Mouse (Mus musculus): Measurements from ENCODE around the gene Hist2h4.
"Not testable (repeated sequence)": the region's sequence is repeated elsewhere in the genome, so short reads cannot be mapped to it uniquely, and the experiment has no call there.

Hist2h4 gene

DNA sequence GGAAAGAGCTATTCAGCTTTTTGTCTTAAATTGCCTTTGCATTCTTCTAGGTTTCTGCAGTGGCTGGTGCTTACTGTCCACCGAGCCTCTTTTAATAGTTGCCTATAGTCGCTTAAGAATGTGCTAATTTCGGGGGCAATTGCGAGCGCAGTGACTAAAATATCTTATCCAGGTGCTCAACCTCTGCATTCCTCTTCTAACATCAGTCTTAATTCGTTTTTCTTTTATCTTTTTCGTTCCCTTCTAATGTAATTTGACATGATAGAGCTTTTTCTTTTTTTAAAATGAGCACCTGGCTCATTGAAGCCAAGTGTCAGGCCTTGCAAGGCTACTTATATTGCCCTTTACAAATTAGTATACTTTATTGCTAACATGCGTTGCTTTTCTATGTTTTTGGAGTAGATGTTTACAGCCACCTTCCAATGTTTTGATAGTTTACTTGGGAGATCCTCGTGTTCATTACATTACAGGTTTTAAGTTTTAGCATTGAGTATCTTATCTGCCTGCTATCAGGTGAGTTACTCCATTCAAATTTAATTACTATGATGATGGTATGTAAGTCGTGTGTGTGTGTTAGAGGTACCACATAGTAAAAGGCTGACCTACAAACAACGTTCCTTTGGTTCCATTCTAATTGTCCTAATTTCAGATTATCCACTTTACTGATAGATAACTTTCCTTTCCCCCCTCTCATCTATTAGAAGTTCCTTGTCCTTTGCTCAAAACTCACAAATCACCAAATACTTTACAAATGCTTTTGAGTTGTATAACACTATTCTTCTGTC is 15.6 kb downstream of the Hist2h4 start:
- DNase-seq (ENCODE audit: low read depth, low spot score), result no peak

DNA sequence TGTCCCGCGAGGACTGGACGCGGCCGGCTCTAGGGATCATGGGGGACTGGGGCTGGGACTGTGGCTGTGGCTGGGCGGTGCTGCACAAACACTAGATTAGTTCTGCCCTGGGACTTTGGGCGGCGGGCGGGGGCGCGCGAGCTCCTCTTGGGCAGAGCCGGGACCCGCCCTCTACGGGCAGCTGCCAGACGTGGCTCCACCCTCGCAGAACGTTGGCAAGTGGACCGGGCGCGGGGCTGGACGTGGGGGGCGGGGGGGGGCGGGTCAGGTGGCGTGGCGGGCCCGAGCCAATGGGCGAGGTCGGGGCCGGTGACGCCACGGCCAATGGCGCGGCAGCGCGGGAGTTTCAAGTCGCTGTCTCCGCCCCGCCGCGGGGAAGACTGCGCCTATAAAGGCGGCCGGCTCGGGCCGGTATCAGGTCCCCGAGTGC is 16.7 kb downstream of the Hist2h4 start, which contains the start of gene Hist2h3c1:
TSS of gene Hist2h3c1 (plus strand) at position 259 of the 430 bp plus-strand sequence.
- DNase-seq (ENCODE audit: low read depth, low spot score), result not testable (repeated sequence)

DNA sequence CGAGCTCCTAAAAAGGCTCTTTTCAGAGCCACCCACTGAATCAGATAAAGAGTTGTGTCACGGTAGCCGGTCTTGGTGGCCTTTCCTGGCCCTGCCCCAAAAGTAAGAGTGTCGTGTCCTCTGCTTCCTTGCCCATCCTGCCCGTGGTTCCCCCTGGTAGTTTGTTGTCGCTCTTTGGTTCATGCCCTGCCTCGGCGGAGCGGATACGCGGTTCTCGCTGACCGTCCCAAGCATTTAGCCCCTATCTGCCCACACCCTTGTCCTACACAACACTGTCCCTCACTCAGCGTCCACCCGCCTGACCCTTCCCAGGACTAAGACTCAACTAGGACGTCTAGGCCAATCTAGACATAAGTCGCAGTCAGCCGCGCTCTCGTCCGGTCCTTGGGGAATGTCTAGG is 17.1 kb downstream of the Hist2h4 start:
- DNase-seq (ENCODE audit: low read depth, low spot score), result not testable (repeated sequence)

DNA sequence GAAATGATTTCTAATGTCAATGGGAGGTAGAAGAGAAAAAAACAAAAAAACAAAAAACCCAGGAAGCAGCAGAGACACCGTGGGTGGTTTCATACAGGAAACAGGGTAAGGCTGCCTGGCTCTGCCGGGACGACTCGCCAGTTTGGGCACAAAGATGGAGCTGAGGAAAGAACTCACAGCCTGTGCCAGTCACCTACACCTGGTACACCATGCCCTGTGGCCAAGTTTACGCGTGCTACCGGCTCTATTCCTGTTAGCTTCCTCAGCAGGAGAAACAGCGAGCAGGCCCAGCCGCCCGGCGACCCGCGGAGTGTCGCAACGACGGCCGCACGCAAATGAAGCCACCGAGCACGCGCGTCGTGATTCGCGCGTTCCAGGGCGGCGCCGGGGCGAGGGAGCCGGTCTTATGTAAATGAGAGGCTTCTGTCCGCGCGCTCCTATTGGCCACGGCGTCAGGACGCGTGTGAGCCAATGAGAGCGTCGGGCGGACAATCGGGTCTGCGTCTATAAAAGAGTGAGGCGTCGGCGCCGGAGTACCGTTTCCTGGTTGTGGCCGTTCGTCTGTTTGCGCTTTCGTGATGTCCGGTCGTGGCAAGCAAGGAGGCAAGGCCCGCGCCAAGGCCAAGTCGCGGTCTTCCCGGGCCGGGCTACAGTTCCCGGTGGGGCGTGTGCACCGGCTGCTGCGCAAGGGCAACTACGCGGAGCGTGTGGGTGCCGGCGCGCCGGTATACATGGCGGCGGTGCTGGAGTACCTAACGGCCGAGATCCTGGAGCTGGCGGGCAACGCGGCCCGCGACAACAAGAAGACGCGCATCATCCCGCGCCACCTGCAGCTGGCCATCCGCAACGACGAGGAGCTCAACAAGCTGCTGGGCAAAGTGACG is 17.9 kb downstream of the Hist2h4 start, which contains the start of gene Hist2h2aa1:
TSS of gene Hist2h2aa1 (plus strand) at position 495 of the 884 bp plus-strand sequence.
- DNase-seq (ENCODE audit: low read depth, low spot score), result peak; percentile 88

DNA sequence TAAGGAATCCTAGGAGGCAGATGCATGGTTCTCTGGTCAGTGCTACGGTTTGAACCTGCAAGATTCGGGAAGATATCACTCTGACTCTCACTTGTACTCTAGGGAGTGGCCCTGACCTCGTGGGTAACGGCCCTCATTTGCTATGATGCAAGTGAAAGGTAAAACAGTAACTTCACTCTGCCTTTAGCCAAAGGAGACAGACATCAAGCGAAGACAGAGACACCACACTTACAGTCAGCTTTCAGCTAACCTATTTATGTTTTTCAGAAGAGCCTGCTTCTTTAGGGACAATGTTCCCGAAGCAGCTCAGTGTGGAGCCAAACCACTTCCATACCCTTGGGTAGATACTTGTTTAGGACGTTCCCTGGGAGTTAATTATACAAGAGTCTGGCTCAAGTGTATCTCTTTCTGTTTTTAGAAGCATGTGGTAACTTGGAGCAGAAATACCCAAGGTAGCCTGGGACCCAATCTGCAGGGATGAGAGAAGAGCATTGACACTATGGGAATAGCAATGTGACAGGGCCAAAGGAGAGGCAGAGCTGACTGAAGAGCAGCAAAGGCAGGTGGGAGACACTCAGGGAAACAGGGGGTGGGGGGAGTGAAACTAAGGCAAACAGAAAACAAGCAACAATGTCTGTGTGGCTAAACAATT is 19.1 kb downstream of the Hist2h4 start:
- DNase-seq (ENCODE audit: low read depth, low spot score), result no peak

DNA sequence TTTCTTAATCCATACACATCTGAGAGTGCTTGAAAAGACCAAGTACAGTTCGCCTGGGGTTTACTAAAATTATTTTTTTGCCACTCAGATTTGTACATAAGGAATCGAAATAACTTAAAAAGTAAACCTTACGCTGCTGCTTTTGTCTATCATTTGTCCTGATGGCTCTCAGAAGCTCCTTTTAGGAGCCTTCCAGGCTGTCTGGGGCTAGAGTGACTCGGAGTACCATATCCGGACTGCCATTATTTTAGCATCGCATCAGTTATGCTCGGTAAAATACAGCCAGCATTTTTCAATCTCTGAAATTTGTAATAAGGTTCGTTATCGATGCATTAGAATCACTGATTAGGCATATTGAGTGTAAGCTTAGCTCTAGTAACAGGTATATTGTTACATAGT is 22.3 kb downstream of the Hist2h4 start:
- DNase-seq (ENCODE audit: low read depth, low spot score), result no peak

DNA sequence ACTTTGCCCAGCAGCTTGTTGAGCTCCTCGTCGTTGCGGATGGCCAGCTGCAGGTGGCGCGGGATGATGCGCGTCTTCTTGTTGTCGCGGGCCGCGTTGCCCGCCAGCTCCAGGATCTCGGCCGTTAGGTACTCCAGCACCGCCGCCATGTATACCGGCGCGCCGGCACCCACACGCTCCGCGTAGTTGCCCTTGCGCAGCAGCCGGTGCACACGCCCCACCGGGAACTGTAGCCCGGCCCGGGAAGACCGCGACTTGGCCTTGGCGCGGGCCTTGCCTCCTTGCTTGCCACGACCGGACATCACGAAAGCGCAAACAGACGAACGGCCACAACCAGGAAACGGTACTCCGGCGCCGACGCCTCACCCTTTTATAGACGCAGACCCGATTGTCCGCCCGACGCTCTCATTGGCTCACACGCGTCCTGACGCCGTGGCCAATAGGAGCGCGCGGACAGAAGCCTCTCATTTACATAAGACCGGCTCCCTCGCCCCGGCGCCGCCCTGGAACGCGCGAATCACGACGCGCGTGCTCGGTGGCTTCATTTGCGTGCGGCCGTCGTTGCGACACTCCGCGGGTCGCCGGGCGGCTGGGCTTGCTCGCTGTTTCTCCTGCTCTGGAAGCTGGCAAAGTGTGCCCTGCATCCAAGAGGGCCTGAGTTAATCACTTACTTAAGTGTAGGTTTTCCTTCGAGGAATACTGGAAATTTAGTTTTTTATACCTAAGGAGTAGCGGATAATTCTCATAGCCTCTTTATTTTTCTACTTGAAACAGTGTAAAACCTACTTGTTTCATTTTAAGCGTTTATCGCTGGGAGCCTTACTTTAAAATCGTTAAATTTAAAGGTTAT is 22.9 kb downstream of the Hist2h4 start, which contains the start of gene Hist2h2aa2:
TSS of gene Hist2h2aa2 (minus strand) at position 328 of the 850 bp plus-strand sequence.
- DNase-seq (ENCODE audit: low read depth, low spot score), result peak; percentile 74

DNA sequence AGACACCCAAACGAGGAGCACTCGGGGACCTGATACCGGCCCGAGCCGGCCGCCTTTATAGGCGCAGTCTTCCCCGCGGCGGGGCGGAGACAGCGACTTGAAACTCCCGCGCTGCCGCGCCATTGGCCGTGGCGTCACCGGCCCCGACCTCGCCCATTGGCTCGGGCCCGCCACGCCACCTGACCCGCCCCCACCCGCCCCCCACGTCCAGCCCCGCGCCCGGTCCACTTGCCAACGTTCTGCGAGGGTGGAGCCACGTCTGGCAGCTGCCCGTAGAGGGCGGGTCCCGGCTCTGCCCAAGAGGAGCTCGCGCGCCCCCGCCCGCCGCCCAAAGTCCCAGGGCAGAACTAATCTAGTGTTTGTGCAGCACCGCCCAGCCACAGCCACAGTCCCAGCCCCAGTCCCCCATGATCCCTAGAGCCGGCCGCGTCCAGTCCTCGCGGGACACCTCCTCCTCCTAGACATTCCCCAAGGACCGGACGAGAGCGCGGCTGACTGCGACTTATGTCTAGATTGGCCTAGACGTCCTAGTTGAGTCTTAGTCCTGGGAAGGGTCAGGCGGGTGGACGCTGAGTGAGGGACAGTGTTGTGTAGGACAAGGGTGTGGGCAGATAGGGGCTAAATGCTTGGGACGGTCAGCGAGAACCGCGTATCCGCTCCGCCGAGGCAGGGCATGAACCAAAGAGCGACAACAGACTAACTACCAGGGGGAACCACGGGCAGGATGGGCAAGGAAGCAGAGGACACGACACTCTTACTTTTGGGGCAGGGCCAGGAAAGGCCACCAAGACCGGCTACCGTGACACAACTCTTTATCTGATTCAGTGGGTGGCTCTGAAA is 23.9 kb downstream of the Hist2h4 start, which contains the start of gene Hist2h3c2:
TSS of gene Hist2h3c2 (minus strand) at position 174 of the 840 bp plus-strand sequence.
- DNase-seq (ENCODE audit: low read depth, low spot score), result not testable (repeated sequence)

DNA sequence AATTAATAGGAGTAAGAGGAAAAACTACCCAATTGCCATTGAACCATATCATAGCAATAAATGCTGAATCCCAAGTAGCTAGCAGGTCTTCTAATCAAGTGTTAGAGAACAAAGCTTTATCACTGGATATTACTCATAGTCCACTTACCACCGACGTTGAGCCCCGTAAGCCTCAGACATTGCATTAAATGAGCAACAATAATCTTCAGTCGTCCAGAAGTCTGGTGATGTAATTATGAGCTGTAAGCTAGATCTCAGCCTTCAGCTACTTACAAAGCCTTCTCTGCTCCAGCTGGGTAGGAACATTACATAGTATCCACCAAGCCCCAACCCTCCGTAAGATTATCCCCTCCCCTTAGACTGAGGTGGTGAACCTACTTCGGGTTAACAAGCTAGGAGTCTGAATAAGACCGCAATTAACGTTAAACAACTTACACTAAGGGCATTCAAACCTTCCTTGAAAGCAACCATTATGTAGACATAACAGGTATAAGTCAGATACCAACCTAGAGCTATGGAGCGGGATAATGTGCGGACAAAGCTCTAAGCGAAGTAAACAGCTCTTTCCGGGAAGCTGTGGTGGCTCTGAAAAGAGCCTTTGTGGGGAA is 25.1 kb downstream of the Hist2h4 start:
- peak; percentile 29 for DNase-seq (ENCODE audit: low read depth, low spot score)

DNA sequence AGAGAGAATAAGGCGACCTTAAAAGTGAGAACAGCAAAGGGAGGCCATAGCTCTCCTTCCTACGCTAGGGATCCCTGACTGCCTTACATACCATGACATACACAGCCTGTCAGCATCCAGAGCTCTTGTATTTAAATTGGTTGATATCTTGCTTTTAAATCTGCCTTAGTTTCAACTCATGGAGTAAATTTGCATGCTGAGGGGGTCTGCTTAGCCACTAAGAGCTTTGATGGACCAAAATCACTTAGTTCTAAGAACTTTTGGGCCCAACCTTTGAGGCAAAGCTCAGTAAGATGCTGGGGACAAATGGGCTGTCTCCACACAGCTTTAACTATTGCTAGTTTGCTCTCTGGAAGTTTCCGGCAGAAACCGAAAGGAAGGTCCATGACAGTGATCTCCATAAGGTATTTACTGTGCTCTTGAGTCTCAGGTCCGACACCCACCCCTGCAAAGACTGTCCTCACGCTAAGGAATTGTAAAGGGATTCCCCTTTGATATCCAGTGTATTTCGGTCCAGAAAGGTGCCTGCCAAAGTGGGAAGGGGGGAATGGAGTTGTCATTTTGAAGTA is 25.7 kb downstream of the Hist2h4 start:
- peak; percentile 16 for DNase-seq (ENCODE audit: low read depth, low spot score)

DNA sequence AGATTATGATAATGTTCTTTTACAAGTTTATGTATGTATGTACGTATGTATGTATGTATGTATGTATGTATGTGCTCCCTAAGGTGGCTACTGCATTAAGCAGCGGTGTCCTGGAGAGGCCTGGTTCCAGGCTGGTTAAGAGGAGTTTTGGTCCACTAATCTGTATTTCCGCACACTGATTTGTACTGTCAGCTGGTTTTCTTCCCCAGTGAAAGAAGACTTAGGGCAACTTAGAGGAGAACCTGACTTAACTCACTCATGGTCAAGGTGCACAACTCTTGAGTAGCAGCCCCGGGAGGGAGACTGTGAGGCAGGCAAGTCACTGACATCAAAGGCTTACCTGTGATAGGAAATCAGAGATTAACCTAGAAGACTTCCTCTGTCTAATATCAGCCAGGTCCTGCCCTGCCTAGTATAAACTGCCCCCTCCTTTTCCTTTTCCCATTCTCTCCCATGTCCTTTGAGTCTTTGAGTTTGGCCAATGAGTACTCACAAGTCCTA is 26.2 kb downstream of the Hist2h4 start:
- DNase-seq (ENCODE audit: low read depth, low spot score), result no peak

DNA sequence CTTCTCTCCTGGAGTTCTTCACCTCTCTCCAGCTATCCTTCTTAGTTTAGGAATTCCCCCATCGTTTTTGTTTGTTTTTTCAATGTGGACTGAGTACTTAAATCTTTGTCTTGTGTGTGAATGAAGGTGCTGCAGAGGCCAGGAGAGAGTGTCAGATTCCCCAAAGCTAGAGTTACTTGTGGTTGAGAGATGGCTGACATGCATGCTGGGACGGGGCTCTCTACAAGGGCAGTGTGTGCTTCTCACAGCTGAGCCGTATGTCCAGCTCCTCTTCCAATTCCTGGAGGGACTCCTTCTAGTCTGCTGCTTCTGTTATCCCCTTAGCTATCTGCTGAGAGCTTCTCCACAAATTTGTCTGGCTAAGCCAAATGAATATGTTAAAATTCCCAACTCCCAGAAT is 27.3 kb downstream of the Hist2h4 start:
- no peak for DNase-seq (ENCODE audit: low read depth, low spot score)

DNA sequence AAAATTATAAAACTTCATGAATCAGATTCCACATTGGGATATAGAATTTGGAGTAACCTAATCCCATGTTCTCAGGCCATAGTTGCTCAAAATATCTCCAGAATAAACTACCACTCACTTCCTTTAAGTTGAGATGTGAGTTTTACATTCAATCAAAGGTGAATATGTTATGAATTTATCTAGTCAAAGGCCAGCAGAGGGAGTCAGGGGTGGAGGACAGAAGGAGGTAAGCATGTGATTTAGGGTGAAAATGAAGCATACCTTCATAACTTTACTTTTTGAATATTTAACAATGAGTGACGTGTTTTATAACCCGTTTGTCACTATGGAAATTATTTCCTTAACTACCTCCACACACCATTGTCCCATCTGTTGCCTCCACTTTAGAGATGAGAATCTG is 28.2 kb downstream of the Hist2h4 start:
- peak; percentile 35 for DNase-seq (ENCODE audit: low read depth, low spot score)

DNA sequence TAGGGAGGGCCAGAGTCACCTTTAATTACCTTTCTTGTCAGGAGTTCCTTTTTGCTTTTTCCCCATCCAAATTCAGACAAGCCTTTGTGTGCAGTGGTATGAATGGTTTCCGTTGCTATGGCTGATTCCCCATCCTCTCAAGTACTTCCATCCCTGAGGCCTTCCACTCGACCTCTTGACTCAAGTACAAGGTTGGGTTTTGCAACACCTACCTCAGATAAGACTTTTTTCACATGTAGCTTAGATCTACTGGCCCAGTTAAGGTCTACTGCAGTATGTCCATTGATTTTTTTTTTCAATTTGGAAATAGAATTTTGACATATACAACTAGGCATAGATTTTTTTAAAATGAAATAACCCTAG is 31.4 kb downstream of the Hist2h4 start:
- DNase-seq (ENCODE audit: low read depth, low spot score), result no peak

DNA sequence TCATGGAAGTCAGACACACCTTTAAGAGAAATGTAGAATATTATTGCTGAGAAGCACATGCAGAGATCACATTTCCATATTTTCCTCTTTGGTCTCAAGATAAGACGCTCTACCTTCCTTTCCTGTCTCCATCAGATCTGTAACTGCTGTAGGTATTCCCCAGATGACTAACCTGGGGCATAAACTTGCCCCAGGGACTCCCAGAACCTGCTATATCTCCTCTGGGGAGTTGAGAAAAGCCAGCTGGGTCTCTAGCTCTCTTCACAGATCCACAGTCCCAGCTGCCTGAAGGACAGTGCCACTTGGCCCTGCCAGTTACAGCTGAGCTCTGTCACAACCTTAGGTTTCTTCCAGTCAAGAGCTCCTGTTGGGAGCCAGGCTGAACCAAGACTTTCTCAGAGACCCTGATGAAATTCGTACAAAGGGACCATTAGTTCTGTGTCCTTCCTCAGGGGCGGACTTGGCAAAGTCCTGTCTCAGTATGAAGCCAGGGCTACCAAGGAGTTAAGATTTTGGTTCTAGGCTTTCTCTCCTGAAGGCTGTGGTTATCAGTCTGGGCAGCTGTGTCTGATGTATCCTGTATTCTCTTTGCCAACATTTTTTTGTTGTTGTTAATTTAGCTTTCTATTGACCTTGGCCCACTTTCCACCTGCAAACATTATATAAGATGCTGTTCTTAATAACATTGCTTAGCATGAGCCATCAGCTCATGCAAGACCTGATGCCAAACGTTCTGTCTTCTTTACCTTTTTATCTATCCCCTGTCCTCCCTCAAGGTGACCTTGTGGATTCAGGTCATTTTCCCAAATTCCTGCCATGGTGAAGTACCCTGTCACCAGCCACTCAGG is 32.0 kb downstream of the Hist2h4 start:
- DNase-seq (ENCODE audit: low read depth, low spot score), result no peak

DNA sequence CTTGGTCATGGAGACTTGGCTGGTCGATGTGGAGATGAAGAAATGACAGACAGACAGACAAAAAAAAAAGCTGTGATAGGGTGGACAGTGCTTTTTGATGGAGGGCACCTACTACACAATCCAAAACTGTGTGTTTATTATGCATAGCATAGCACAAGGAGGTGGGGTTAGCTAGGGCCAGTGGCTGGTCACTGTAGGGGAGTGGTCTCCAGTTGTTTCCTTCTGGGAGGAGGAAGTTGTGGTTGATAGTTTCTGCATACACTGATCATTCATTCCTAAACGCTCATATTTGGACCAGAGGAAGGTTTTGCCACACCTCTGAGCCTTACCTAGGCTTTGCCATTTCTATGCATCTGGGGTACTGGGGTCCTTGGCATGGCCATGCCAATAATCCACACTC is 32.7 kb downstream of the Hist2h4 start:
- no peak for DNase-seq (ENCODE audit: low read depth, low spot score)

DNA sequence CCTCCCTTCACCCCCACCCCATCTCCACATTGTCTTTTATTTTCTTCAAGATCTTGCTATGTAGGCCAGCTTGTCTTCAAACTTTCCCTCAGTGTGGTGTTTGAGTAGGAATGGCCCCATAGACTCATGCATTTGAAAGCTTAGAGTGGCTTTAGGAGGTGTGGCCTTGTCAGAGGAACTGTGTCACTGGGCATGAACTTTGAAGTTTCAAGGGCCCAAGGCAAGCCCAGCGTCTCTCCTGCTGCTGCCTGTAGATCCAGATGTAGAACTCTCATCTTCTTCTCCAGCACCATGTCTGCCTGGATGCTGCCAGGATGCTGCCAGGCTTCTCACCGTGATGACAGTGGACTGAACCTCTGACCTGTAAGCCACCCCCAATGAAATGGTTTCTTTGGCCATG is 34.3 kb downstream of the Hist2h4 start:
- no peak for DNase-seq (ENCODE audit: low read depth, low spot score)

All from CD4-positive helper T cell, adult 2 months (primary cell).